Mouse (Mus musculus): Measurements from ENCODE around the gene Tmed9. TPM values are rescaled to one million over a fixed set of nuclear protein-coding genes. Genes with fewer than 3 reads are reported as not detected.

The Tmed9 gene
- polyA plus RNA-seq, 1 experiment: 90.3 TPM

DNA sequence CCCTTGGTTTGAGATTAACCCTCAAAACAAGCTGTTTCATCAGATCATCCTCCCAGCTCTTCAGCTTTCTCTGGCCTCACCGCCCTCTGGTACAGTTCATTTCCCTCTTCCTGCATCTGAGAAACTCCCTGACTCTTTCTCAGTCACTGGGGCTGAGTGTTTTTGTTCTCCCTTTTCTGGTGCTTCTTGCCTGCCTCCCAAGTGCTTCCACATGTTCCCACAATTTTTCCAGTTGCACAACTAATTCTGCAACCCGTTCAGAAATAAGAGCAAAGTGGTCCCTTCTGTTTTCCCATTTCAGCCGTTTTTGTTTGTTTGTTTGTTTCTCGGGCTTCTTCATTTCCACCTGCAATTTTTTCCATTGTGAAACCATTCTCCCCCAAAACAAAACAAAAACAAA, 4.6 kb downstream of the Tmed9 start:
- H3K4me3 ChIP-seq (ENCODE audit: insufficient read depth, low read length): no peak overlapping the region
- H3K4me1 ChIP-seq (ENCODE audit: control insufficient read depth, insufficient read depth, low read length): peaks cover 2% of the 10 kb centered on the region; the same call in 1 of the 2 replicates
- no peak overlapping the region for H3K27ac ChIP-seq (ENCODE audit: insufficient read depth, low read depth, low read length)
- no peak for TF ChIP-seq CTCF (IDR thresholded peaks at IDR 0.05; ENCODE audit: low read depth, low read length)
- no peak for TF ChIP-seq POLR2A (IDR thresholded peaks at IDR 0.05; ENCODE audit: borderline replicate concordance, low read depth, low read length)

- peaks cover 3% of the 10 kb centered on the region for H3K4me1 ChIP-seq (ENCODE audit: control insufficient read depth, insufficient read depth, low read length)
- no peak overlapping the region for H3K4me3 ChIP-seq (ENCODE audit: insufficient read depth, low read length)
- H3K27ac ChIP-seq (ENCODE audit: insufficient read depth, low read depth, low read length): no peak overlapping the region
- TF ChIP-seq POLR2A (IDR thresholded peaks at IDR 0.05; ENCODE audit: borderline replicate concordance, low read depth, low read length) (no peak), CTCF (IDR thresholded peaks at IDR 0.05; ENCODE audit: low read depth, low read length) (no peak)
Observed at GRCm38 (mm10) chr13:55591961-55592490, 18.5 kb downstream of the Tmed9 start.

- H3K4me3 ChIP-seq (ENCODE audit: insufficient read depth, low read length): peak overlapping the region; percentile 79
- TF ChIP-seq POLR2A (IDR thresholded peaks at IDR 0.05; ENCODE audit: borderline replicate concordance, low read depth, low read length): peak; percentile 62; the same call in 1 of the 2 replicates
- TF ChIP-seq CTCF (IDR thresholded peaks at IDR 0.05; ENCODE audit: low read depth, low read length): no peak
- H3K27ac ChIP-seq (ENCODE audit: insufficient read depth, low read depth, low read length): peak overlapping the region; percentile 5; the same call in 1 of the 2 replicates
- peaks cover 3% of the 10 kb centered on the region for H3K4me1 ChIP-seq (ENCODE audit: control insufficient read depth, insufficient read depth, low read length)
Observed at GRCm38 (mm10) chr13:55592512-55593253, 19.2 kb downstream of the Tmed9 start.

- peak overlapping the region; percentile 5; the same call in 1 of the 2 replicates for H3K27ac ChIP-seq (ENCODE audit: insufficient read depth, low read depth, low read length)
- peak overlapping the region; percentile 79 for H3K4me3 ChIP-seq (ENCODE audit: insufficient read depth, low read length)
- peaks cover 3% of the 10 kb centered on the region for H3K4me1 ChIP-seq (ENCODE audit: control insufficient read depth, insufficient read depth, low read length)
- no peak for TF ChIP-seq CTCF (IDR thresholded peaks at IDR 0.05; ENCODE audit: low read depth, low read length)
- no peak for TF ChIP-seq POLR2A (IDR thresholded peaks at IDR 0.05; ENCODE audit: borderline replicate concordance, low read depth, low read length)
Observed at GRCm38 (mm10) chr13:55593254-55593747, 19.8 kb downstream of the Tmed9 start.

DNA sequence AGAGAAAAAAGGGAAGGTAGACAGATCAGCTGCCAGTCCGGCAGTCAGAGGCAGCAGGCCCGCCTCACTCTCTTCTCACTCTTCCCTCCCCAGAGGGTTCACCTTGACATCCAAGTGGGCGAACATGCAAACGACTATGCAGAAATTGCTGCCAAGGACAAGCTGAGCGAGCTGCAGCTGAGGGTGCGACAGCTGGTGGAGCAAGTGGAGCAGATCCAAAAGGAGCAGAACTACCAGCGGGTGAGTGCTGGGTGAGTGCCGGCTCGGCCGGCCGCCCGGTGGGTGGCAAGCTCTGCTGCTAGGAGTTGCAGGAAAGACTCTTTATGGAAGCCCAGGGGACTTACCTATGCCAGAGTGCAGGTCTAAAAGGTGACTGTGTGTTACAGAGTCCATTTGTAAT, 21.8 kb downstream of the Tmed9 start:
- TF ChIP-seq CTCF (IDR thresholded peaks at IDR 0.05; ENCODE audit: low read depth, low read length) (no peak), POLR2A (IDR thresholded peaks at IDR 0.05; ENCODE audit: borderline replicate concordance, low read depth, low read length) (no peak)
- H3K4me3 ChIP-seq (ENCODE audit: insufficient read depth, low read length): no peak overlapping the region
- peaks cover 5% of the 10 kb centered on the region for H3K4me1 ChIP-seq (ENCODE audit: control insufficient read depth, insufficient read depth, low read length)
- H3K27ac ChIP-seq (ENCODE audit: insufficient read depth, low read depth, low read length): no peak overlapping the region

DNA sequence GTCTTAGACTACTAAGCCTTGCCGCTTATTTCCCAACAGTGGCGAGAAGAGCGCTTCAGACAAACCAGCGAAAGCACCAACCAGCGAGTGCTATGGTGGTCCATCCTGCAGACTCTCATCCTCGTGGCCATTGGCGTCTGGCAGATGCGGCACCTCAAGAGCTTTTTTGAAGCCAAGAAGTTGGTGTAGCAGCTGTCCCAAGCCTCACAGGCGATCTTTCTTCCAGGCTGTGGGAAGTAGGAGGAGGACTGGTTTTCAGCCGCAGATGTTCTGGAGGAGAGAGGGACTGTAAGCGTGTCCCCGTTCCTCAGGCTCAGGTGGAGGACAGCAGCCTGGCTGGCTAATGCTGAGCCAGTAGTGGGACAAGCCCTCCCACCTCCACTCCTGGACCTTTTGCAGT, 23.3 kb downstream of the Tmed9 start:
- no peak overlapping the region for H3K27ac ChIP-seq (ENCODE audit: insufficient read depth, low read depth, low read length)
- H3K4me3 ChIP-seq (ENCODE audit: insufficient read depth, low read length): no peak overlapping the region
- no peak for TF ChIP-seq CTCF (IDR thresholded peaks at IDR 0.05; ENCODE audit: low read depth, low read length)
- no peak for TF ChIP-seq POLR2A (IDR thresholded peaks at IDR 0.05; ENCODE audit: borderline replicate concordance, low read depth, low read length)
- peaks cover 5% of the 10 kb centered on the region for H3K4me1 ChIP-seq (ENCODE audit: control insufficient read depth, insufficient read depth, low read length)

DNA sequence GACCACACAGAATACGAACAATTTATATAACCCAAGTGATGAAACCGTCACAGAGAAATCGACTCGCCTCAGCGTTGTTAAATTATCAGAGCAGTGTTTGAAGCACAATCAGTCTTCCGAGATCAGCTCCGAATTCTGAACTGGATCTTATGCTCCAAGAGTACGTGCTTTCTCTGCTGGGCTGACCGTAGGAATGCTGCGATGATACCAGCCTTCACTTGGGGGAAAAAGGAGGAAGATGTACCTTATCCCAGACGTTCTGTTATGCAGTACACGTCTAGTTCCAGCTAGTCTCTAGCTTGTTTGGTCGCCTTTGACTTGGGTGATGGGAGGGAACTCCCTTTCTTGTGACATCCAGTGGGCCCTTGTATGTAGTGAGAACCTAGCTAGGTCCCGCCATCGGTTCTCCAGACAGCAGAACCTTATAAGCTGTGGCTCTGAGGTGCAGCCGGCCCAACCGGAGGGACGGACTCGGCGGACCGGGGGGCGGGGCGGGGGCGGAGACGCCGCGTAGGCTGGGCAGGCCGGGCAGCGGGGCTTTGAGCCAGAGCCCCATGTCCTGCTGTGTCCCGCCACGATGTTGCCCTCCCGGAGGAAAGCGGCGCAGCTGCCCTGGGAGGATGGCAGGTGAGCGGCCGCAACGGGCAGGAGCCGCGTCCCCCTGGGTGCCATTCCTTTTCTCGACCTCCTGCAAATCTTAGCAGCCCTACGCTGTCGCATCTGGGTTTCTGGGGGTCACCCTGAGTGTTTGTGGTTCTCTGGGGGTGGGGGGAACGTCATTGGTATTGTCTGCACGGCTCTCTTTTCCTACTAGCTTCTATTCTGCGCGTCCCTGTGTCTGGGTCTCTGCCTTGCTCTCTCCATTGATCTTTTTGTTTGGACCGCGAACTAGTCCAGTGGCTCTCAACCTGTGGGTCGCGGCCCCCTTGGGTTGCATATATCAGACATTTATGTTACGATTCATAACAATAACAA, 26.3 kb downstream of the Tmed9 start, which contains the start of gene B4galt7:
Gene B4galt7 (plus strand): TSS at position 331 of the 975 bp plus-strand sequence.
- no peak for TF ChIP-seq POLR2A (IDR thresholded peaks at IDR 0.05; ENCODE audit: borderline replicate concordance, low read depth, low read length)
- TF ChIP-seq CTCF (IDR thresholded peaks at IDR 0.05; ENCODE audit: low read depth, low read length): no peak
- 0 out of 2 replicates have a peak, but pooled peaks cover 3% of the 10 kb centered on the region for H3K4me1 ChIP-seq (ENCODE audit: control insufficient read depth, insufficient read depth, low read length)
- H3K4me3 ChIP-seq (ENCODE audit: insufficient read depth, low read length): peak within 1 kb of the TSS; percentile 80
- peak within 1 kb of the TSS; percentile 70 for H3K27ac ChIP-seq (ENCODE audit: insufficient read depth, low read depth, low read length)

GRCm38 (mm10) chr13:55600657-55601056, 27.1 kb downstream of the Tmed9 start:
- Histone ChIP-seq H3K4me1 (ENCODE audit: control insufficient read depth, insufficient read depth, low read length) (0 out of 2 replicates have a peak, but pooled peaks cover 3% of the 10 kb centered on the region), H3K4me3 (ENCODE audit: insufficient read depth, low read length) (peak overlapping the region; percentile 80), H3K27ac (ENCODE audit: insufficient read depth, low read depth, low read length) (peak overlapping the region; percentile 72)
- TF ChIP-seq CTCF (IDR thresholded peaks at IDR 0.05; ENCODE audit: low read depth, low read length) (no peak), POLR2A (IDR thresholded peaks at IDR 0.05; ENCODE audit: borderline replicate concordance, low read depth, low read length) (no peak)

GRCm38 (mm10) chr13:55601611-55602010, 28.1 kb downstream of the Tmed9 start:
- TF ChIP-seq CTCF (IDR thresholded peaks at IDR 0.05; ENCODE audit: low read depth, low read length): peak; percentile 84
- TF ChIP-seq POLR2A (IDR thresholded peaks at IDR 0.05; ENCODE audit: borderline replicate concordance, low read depth, low read length): no peak
- Histone ChIP-seq H3K4me1 (ENCODE audit: control insufficient read depth, insufficient read depth, low read length) (0 out of 2 replicates have a peak, but pooled peaks cover 3% of the 10 kb centered on the region), H3K4me3 (ENCODE audit: insufficient read depth, low read length) (no peak overlapping the region), H3K27ac (ENCODE audit: insufficient read depth, low read depth, low read length) (no peak overlapping the region)

Measured in bone marrow macrophage, adult 2 months (primary cell).